Mouse (Mus musculus) C2C12 (cell line): ENCODE data around the gene Auts2. TPM values are rescaled to one million over a fixed set of nuclear protein-coding genes. Genes with fewer than 3 reads are reported as not detected.

Experiments used
- H3K27me3 ChIP-seq: one replicate; pipeline ENCODE4 v1.6.1; 2011; ENCODE audit not compliant: control insufficient read depth, insufficient read depth, insufficient read length
- H3K36me3 ChIP-seq: one replicate; pipeline ENCODE4 v1.6.1; 2011; ENCODE audit not compliant: control insufficient read depth, insufficient read depth
- H3K4me3 ChIP-seq: one replicate; pipeline ENCODE4 v1.5.1; 2011; ENCODE audit warnings: mild to moderate bottlenecking, control low read depth; ENCODE audit not compliant: poor library complexity, insufficient read depth, severe bottlenecking
- H3K79me2 ChIP-seq: one replicate; pipeline ENCODE4 v1.6.1; 2011; ENCODE audit not compliant: control insufficient read depth, insufficient read depth
- H3K79me3 ChIP-seq: one replicate; pipeline ENCODE4 v1.6.1; 2011; ENCODE audit warnings: low read depth, control low read depth
- H3ac ChIP-seq: one replicate; pipeline ENCODE3; 2011; ENCODE audit warnings: low read depth; ENCODE audit not compliant: control insufficient read depth, insufficient read length
- CEBPB ChIP-seq: IDR thresholded peaks from one replicate; pipeline ENCODE4 v1.6.1; 2011; ENCODE audit warnings: low read depth, mild to moderate bottlenecking, control low read depth, moderate library complexity
- CTCF ChIP-seq: IDR thresholded peaks from one replicate; pipeline ENCODE4 v1.5.1; 2011; ENCODE audit not compliant: control insufficient read depth, insufficient read depth, insufficient read length
- FOSL1 ChIP-seq: IDR thresholded peaks from one replicate; pipeline ENCODE4 v1.8.0; 2011; ENCODE audit warnings: mild to moderate bottlenecking, low read length; ENCODE audit not compliant: poor library complexity, insufficient read depth, severe bottlenecking
- MAX ChIP-seq: IDR thresholded peaks from one replicate; pipeline ENCODE4 v1.6.1; 2011; ENCODE audit warnings: mild to moderate bottlenecking, control low read depth
- MYOD1 ChIP-seq: IDR thresholded peaks from one replicate; pipeline ENCODE4 v1.6.1; 2011; ENCODE audit warnings: low read depth; ENCODE audit not compliant: control insufficient read depth, insufficient read length
- MYOG ChIP-seq: IDR thresholded peaks from one replicate; pipeline ENCODE4 v1.6.1; 2011; ENCODE audit not compliant: control insufficient read depth, insufficient read length; ENCODE audit errors: extremely low read depth
- USF1 ChIP-seq: IDR thresholded peaks from one replicate; pipeline ENCODE4 v1.6.1; 2011; ENCODE audit warnings: low read depth, mild to moderate bottlenecking, control low read depth, moderate library complexity
- polyA plus RNA-seq: library from polyadenylated mRNA; unstranded; fragments of >200 nt; fragmentation: generic; extraction: Trizol; gene quantifications from one replicate; pipeline ENCODE4 v1.2.1, GENCODE M21; 2012; ENCODE audit warnings: missing spikeins

Gene Auts2
- polyA plus RNA-seq, 1 experiment = 8.4 TPM

- TF ChIP-seq USF1 (no peak), MYOG (no peak), FOSL1 (no peak), CTCF (no peak), MYOD1 (no peak), CEBPB (no peak), MAX (no peak)
- no peak overlapping the region for H3ac ChIP-seq
- no peak overlapping the region for H3K4me3 ChIP-seq
- no peaks in the 10 kb centered on the region for H3K27me3 ChIP-seq
- no peaks in the 10 kb centered on the region for H3K36me3 ChIP-seq
- H3K79me2 ChIP-seq = no peaks in the 10 kb centered on the region
- no peaks in the 10 kb centered on the region for H3K79me3 ChIP-seq
Measured at GRCm38 (mm10) chr5:131459549-131459948, 1083.6 kb downstream of the Auts2 start.

- H3ac ChIP-seq = no peak overlapping the region
- no peaks in the 10 kb centered on the region for H3K79me2 ChIP-seq
- no peak for TF ChIP-seq USF1
- no peak for TF ChIP-seq MYOD1
- no peak for TF ChIP-seq CTCF
- TF ChIP-seq CEBPB = no peak
- no peak for TF ChIP-seq MYOG
- no peak for TF ChIP-seq MAX
- TF ChIP-seq FOSL1 = no peak
- H3K4me3 ChIP-seq = no peak overlapping the region
- no peaks in the 10 kb centered on the region for H3K27me3 ChIP-seq
- no peaks in the 10 kb centered on the region for H3K36me3 ChIP-seq
- no peaks in the 10 kb centered on the region for H3K79me3 ChIP-seq
Measured at GRCm38 (mm10) chr5:131458700-131459099, 1084.4 kb downstream of the Auts2 start.

- Histone ChIP-seq H3K27me3 (no peaks in the 10 kb centered on the region), H3K79me2 (no peaks in the 10 kb centered on the region), H3K79me3 (no peaks in the 10 kb centered on the region), H3K4me3 (no peak overlapping the region), H3K36me3 (no peaks in the 10 kb centered on the region), H3ac (no peak overlapping the region)
- TF ChIP-seq CEBPB = no peak
- no peak for TF ChIP-seq MAX
- TF ChIP-seq MYOG = no peak
- no peak for TF ChIP-seq FOSL1
- no peak for TF ChIP-seq MYOD1
- no peak for TF ChIP-seq USF1
- no peak for TF ChIP-seq CTCF
Measured at GRCm38 (mm10) chr5:131457999-131458398, 1085.1 kb downstream of the Auts2 start.

GRCm38 (mm10) chr5:131449181-131449868 is 1093.8 kb downstream of the Auts2 start:
- H3K79me3 ChIP-seq = no peaks in the 10 kb centered on the region
- H3K4me3 ChIP-seq = no peak overlapping the region
- no peaks in the 10 kb centered on the region for H3K27me3 ChIP-seq
- no peaks in the 10 kb centered on the region for H3K79me2 ChIP-seq
- H3K36me3 ChIP-seq = peaks cover 20% of the 10 kb centered on the region
- no peak overlapping the region for H3ac ChIP-seq
- TF ChIP-seq MAX (no peak), CEBPB (no peak), MYOG (no peak), CTCF (no peak), MYOD1 (no peak), FOSL1 (no peak), USF1 (no peak)

GRCm38 (mm10) chr5:131435239-131435876 is 1107.8 kb downstream of the Auts2 start:
- TF ChIP-seq CEBPB (no peak), MAX (no peak), MYOD1 (no peak)
- Histone ChIP-seq H3ac (no peak overlapping the region), H3K27me3 (no peaks in the 10 kb centered on the region)

GRCm38 (mm10) chr5:131433291-131433690 is 1109.9 kb downstream of the Auts2 start:
- H3ac ChIP-seq = no peak overlapping the region
- H3K79me3 ChIP-seq = no peaks in the 10 kb centered on the region
- TF ChIP-seq CEBPB (no peak), FOSL1 (no peak), MAX (no peak), CTCF (no peak), MYOG (no peak), USF1 (no peak), MYOD1 (no peak)
- no peak overlapping the region for H3K4me3 ChIP-seq
- H3K79me2 ChIP-seq = no peaks in the 10 kb centered on the region
- H3K27me3 ChIP-seq = no peaks in the 10 kb centered on the region
- H3K36me3 ChIP-seq = no peaks in the 10 kb centered on the region

More at GRCm38 (mm10) chr5:131435239-131435876, 1107.8 kb downstream of the Auts2 start:
- H3K36me3 ChIP-seq = no peaks in the 10 kb centered on the region
- H3K79me3 ChIP-seq = no peaks in the 10 kb centered on the region
- no peaks in the 10 kb centered on the region for H3K79me2 ChIP-seq
- no peak overlapping the region for H3K4me3 ChIP-seq
